Mouse (Mus musculus) C2C12 (cell line): ENCODE results near the gene Gm21586.
"Not testable (repeated sequence)": the region's sequence is repeated elsewhere in the genome, so short reads cannot be mapped to it uniquely, and the experiment has no call there.

Experiments used
- CEBPB ChIP-seq: IDR thresholded peaks from one replicate; pipeline ENCODE4 v1.6.1; 2011; ENCODE audit warnings: low read depth, mild to moderate bottlenecking, control low read depth, moderate library complexity
- CTCF ChIP-seq: IDR thresholded peaks from one replicate; pipeline ENCODE4 v1.5.1; 2011; ENCODE audit not compliant: control insufficient read depth, insufficient read depth, insufficient read length
- FOSL1 ChIP-seq: IDR thresholded peaks from one replicate; pipeline ENCODE4 v1.8.0; 2011; ENCODE audit warnings: mild to moderate bottlenecking, low read length; ENCODE audit not compliant: poor library complexity, insufficient read depth, severe bottlenecking
- MAX ChIP-seq: IDR thresholded peaks from one replicate; pipeline ENCODE4 v1.6.1; 2011; ENCODE audit warnings: mild to moderate bottlenecking, control low read depth
- MYOD1 ChIP-seq: IDR thresholded peaks from one replicate; pipeline ENCODE4 v1.6.1; 2011; ENCODE audit warnings: low read depth; ENCODE audit not compliant: control insufficient read depth, insufficient read length
- MYOG ChIP-seq: IDR thresholded peaks from one replicate; pipeline ENCODE4 v1.6.1; 2011; ENCODE audit not compliant: control insufficient read depth, insufficient read length; ENCODE audit errors: extremely low read depth
- USF1 ChIP-seq: IDR thresholded peaks from one replicate; pipeline ENCODE4 v1.6.1; 2011; ENCODE audit warnings: low read depth, mild to moderate bottlenecking, control low read depth, moderate library complexity

- not testable (repeated sequence) for TF ChIP-seq CTCF, MAX, CEBPB, USF1, MYOD1, MYOG, FOSL1
Observed at GRCm38 (mm10) chr4:42439078-42439477, at the start of gene Gm21586.
